Mouse (Mus musculus) retina, postnatal 7 days (tissue): Measurements from ENCODE around the gene Slk.

Experiments
- DNase-seq: peaks from one replicate; pipeline ENCODE4 v3.0.0-alpha.2; 2012; ENCODE audit warnings: low read depth, low spot score

Slk gene

DNA sequence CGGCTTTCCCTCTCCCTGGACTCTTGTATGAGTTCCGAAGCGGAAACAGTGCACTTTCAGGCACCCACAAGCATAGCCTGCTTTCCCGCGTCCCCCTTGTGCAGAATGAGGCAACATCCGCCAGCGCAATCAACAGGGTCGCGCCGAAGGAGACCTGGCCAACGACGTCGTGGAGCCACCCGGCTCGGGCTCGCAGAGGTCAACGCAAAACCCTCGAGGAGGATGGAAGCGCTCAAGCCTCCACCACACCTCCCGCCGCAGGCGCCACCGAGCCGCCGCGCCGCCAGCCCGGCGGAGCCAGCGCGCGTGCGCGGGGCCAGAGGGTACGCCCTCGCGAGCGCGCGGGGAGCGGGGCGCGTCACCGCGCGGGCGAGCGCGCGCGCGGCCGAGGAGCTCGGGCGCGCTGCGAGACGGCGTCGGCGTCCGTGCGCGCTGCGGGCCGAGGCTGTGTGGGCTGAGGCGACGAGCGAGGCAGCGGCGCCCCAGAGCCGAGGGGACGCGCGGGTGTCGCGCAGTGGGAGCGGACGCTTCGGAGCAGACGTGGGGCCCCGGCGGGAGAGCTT is at the start of gene Slk:
Gene Slk (plus strand): TSS at position 454 of the 563 bp plus-strand sequence.
- peak; percentile 88 for DNase-seq

- no peak for DNase-seq
Measured at GRCm38 (mm10) chr19:47531309-47531708, 48.2 kb upstream of the Slk start.

GRCm38 (mm10) chr19:47532449-47532848 is 47.0 kb upstream of the Slk start:
- DNase-seq, result no peak

DNA sequence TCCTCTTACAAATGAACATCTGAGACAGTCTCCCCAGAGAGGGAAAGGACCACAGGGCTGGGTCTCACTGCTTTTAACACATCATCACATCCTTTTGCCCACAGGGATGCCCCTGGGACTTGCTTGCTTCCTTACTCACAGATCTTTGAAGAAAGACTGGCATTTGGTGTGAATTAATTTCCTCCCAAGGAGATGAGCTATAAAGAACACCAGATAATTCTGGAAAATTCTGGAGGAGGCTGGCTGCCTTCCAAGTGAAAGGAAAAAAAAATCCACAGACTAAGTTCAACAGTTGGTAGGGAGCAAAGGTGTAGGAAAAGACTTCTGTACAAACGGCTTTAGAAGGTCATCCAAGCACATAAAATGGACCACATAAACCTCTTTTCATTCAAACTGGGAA is 45.3 kb upstream of the Slk start:
- no peak for DNase-seq

DNA sequence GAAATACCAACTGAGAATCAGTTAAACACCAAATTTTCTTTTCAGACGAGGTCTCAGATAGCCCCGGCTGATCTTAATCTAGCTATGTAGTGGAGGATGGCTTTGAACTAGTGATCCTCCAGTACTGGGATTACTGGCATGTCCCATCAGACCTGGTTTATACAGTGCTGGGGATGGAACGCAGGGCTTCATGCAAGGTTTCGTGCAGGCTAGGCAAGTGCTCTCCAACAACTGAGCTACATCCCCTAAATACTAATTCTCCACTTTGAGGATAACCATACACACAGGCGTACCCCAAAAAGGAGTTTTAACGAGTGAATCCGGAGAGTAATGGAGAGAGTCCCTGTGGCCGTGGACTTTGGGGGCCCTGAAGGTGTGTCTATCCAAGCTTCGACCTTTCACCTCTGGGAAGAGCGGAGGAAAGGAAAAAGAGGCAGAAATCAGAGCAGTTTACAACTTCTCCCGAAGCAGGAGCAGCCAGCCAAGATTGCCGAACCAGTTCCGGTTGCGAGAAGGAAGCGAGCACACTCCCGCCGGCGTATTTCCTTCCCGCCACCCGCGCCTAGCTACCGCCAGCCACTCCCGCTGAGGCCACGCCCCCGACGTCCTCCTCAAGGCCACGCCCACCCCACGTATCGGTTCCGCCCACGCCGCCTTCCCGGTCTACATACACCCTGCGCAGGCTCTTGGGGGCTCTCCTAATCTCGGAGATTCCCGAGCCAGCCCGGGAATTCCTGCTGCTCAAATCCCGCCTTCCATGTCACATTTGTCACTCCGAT is 42.8 kb upstream of the Slk start:
- peak; percentile 92 for DNase-seq

- DNase-seq, result no peak
Measured at GRCm38 (mm10) chr19:47537300-47537792, 42.1 kb upstream of the Slk start, which contains the start of gene Stn1. Stn1 (minus strand) TSS chr19:47537507.

GRCm38 (mm10) chr19:47537879-47538278 is 41.6 kb upstream of the Slk start:
- no peak for DNase-seq

- no peak for DNase-seq
Measured at GRCm38 (mm10) chr19:47538801-47539200, 40.7 kb upstream of the Slk start.

GRCm38 (mm10) chr19:47542441-47542840 is 37.0 kb upstream of the Slk start:
- no peak for DNase-seq

DNA sequence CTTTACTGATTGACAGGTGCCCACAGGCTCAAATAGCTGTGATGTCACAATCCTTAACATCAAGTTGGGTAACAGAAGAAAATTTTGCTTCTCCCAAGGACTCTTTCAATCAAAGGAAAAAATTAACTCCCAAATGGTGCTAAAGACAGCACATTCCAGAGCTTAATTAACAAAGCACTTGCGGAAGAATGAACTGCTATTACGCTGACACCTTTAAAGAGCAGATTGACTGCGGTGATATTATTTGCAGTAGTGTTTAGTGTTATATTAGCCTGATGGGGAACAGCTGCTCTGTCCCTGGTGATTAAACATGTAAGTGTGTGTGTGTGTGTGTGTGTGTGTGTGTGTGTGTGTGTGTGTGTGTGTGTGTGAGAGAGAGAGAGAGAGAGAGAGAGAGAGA is 34.4 kb upstream of the Slk start:
- DNase-seq, result no peak

DNA sequence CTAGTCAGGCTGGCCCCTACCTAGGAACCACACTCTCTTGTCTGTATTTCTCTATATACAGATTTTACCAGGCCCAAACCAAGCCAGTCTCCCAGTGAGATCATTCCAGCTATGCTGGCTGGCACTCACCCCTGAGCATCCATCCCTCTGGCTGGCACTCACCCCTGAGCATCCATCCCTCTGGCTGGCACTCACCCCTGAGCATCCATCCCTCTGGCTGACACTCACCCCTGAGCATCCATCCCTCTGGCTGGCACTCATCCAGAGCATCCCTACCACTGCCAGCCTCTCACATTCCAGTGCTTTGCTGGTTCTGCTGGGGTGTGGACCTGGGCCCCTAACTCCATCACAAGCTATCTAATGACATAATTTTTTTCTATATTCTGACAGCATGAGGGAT is 34.0 kb upstream of the Slk start:
- no peak for DNase-seq

DNA sequence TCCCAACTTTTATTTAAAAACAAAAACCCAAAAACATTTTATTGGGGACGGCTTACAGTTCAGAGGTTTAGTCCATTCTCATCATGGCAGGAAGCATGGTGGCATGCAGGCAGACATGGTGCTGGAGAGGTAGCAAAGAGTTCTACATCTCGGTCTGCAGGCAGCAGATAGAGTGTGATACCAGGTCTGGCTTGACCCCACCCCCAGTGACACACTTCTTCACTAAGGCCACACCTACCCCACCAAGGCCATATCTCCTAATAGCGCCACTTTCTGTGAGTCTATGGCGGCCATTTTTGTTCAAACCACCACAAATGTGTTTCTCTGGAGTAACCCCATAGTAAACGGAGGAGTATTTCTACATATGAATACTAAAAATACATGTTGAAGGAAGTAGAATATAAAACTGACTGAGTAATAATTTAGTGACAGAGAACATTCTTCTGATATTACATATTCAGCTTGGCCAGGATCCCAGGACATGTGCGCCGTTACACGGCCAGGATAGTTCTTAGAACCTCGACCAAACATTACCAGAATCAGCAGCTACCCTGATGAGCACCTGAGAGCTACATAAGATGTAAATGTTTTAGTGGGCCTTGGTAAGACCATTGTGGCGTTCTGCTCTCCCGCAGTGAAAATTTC is 30.9 kb upstream of the Slk start:
- DNase-seq, result no peak

GRCm38 (mm10) chr19:47549174-47549573 is 30.3 kb upstream of the Slk start:
- no peak for DNase-seq

DNA sequence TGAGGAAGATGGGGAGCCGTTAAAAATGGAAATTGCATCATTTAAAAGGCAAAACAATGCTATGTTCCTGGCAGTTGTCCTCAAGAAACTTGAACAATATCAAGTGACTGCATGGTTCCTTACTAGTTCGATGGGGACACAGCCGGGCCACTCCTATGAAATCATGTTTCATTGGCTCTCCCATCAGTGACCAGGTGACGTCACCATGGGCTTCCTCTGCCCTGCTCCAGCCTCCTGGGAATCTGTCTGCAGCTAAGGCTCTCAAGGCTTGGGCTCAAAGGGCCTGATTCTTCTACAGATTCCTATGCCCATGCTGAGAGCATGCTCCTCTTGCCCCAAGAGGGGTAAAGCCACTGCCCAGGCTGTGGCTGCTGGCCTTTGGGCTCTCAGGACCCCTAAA is 29.9 kb upstream of the Slk start:
- no peak for DNase-seq

DNA sequence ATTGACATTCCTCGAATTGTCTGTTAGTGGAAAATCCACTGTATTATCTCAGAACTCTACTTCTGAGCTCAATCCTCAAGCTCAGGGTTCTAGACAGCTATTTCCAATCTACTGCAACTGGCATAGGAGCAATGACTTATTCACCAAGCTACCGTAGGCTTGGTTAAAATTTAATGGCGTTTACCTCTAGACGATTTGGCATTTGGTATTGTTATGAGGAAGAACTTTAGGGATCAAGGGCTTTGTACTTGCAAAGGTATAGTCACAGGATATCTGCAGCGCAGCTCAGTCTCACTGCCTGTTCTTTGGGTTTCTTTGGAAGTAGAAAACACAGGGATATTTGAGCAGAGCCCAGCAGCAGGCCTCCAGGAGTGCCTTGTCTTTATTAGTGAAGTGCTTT is 20.3 kb upstream of the Slk start:
- no peak for DNase-seq

GRCm38 (mm10) chr19:47559751-47560512 is 19.5 kb upstream of the Slk start:
- DNase-seq, result no peak

DNA sequence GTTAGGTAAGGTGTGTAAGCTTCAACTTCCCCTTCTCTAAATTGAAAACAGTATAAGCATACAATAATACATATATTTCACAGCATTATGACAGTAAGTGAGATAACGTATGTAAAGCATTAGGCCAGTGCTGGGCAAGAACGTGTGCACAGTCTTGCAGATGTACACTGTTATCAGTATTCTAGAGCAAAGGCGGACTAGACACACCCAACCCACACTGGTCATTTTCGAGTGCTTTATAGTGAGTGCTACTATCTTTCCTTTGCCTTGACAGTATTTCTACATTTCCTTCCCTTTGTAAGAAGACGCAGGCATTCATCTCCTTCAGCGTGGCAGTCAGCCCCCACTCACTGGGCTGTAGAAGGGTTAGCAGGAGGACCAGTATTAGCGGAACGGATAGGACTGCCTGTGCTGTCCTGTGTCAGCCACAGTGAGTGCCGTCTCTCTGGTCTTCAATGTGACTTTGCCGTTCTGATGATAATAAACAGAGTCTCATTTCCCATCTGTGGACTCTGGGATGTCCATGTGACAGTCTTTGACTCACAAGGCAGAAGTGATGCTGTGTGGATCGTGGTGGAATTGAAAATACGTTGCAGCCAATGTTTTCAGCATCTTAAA is 18.8 kb upstream of the Slk start:
- no peak for DNase-seq

DNA sequence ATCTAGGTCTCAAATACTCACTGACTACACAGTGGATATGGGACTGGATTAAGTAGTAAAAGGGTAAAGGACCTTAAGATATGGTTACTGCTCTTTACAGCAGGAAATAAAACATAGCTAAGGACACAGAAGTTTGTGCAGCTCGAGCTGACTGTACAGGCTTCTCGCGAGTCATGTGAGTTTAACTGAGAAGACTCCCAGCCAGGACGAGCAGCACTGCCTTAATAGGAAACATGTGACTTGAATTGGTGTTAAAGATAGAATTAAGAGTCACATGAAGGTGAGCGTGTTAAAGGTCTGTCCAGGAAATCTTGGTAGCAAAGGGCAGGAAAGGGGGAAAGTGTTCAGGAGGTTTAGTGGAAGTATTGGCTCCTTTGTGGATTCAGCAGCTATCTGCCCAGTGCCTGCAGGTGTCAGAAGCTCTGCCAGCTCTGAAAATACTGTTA is 17.5 kb upstream of the Slk start:
- no peak for DNase-seq

DNA sequence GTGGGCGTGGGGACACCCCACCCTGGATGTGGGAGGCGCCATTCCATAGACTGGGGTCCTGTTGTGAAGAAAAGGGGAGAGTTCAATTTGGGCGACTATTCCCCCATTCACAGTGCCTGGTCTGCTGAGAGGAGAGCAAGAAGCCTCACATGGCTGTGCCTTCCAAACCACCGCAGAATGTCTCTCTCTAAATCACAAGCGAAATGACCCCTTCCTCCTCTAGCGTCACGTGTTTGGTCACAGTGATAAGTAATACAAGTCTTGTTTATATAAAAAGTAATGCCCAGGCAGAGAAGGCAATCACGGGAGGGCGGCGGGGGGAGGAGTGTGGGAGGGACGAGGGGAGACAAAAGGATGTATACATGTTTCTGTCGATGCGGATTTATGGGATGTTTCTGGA is 15.8 kb upstream of the Slk start:
- no peak for DNase-seq

- DNase-seq, result no peak
Measured at GRCm38 (mm10) chr19:47565031-47565654, 14.3 kb upstream of the Slk start.

- no peak for DNase-seq
Measured at GRCm38 (mm10) chr19:47565994-47566393, 13.5 kb upstream of the Slk start.
